Mouse (Mus musculus): Measurements from ENCODE around the gene Bhlhe41. TPM values are rescaled to one million over a fixed set of nuclear protein-coding genes. Genes with fewer than 3 reads are reported as not detected.

The Bhlhe41 gene
- 3.0 and 3.3 TPM in 2 replicates for polyA plus RNA-seq (2014; fragmentation: Nextera tagmentation; extraction: Ambion mirVana)

GRCm38 (mm10) chr6:145865289-145865885 lies at the start of gene Bhlhe41:
Gene Bhlhe41, minus strand, starts transcription at chr6:145865558.
- H3K4me2 ChIP-seq (ENCODE audit: low read depth, low read length) = peak within 1 kb of the TSS; percentile 100
- H3K4me3 ChIP-seq (ENCODE audit: low read depth, low read length) = peak within 1 kb of the TSS; percentile 65
- WGBS = 2% methylated on average over 48 of the region's 57 CpGs
- peaks cover 11% of the 10 kb centered on the region; the same call in 1 of the 2 replicates for H3K4me1 ChIP-seq (ENCODE audit: control insufficient read depth, insufficient read depth, low read length)
- ATAC-seq (ENCODE audit: low read depth) = peak; percentile 47
- no peak within 1 kb of the TSS; the same call in 1 of the 2 replicates for H3K27ac ChIP-seq (replicated peaks; ENCODE audit: low read depth, low read length)
- H3K27me3 ChIP-seq (replicated peaks; ENCODE audit: control insufficient read depth, insufficient read depth, low read length) = peaks cover 44% of the 10 kb centered on the region
- H3K9me3 ChIP-seq (ENCODE audit: control insufficient read depth, low read length) = no peaks in the 10 kb centered on the region
- no peaks in the 10 kb centered on the region for H3K36me3 ChIP-seq (ENCODE audit: control insufficient read depth, insufficient read depth, low read length)
- peak; percentile 68 for DNase-seq (ENCODE audit: low spot score)
- H3K9ac ChIP-seq (ENCODE audit: low read depth, low read length) = peak within 1 kb of the TSS; percentile 71

GRCm38 (mm10) chr6:145912232-145912631 lies 46.9 kb upstream of the Bhlhe41 start:
- H3K4me3 ChIP-seq (ENCODE audit: low read depth, low read length) = no peak overlapping the region
- no peaks in the 10 kb centered on the region for H3K27me3 ChIP-seq (replicated peaks; ENCODE audit: control insufficient read depth, insufficient read depth, low read length)
- no peak overlapping the region for H3K9ac ChIP-seq (ENCODE audit: low read depth, low read length)
- ATAC-seq (ENCODE audit: low read depth) (no peak), DNase-seq (ENCODE audit: low spot score) (no peak)
- no peak overlapping the region for H3K4me2 ChIP-seq (ENCODE audit: low read depth, low read length)
- H3K9me3 ChIP-seq (ENCODE audit: control insufficient read depth, low read length) = no peaks in the 10 kb centered on the region
- H3K36me3 ChIP-seq (ENCODE audit: control insufficient read depth, insufficient read depth, low read length) = no peaks in the 10 kb centered on the region
- H3K27ac ChIP-seq (replicated peaks; ENCODE audit: low read depth, low read length) = no peak overlapping the region
- no peaks in the 10 kb centered on the region for H3K4me1 ChIP-seq (ENCODE audit: control insufficient read depth, insufficient read depth, low read length)

DNA sequence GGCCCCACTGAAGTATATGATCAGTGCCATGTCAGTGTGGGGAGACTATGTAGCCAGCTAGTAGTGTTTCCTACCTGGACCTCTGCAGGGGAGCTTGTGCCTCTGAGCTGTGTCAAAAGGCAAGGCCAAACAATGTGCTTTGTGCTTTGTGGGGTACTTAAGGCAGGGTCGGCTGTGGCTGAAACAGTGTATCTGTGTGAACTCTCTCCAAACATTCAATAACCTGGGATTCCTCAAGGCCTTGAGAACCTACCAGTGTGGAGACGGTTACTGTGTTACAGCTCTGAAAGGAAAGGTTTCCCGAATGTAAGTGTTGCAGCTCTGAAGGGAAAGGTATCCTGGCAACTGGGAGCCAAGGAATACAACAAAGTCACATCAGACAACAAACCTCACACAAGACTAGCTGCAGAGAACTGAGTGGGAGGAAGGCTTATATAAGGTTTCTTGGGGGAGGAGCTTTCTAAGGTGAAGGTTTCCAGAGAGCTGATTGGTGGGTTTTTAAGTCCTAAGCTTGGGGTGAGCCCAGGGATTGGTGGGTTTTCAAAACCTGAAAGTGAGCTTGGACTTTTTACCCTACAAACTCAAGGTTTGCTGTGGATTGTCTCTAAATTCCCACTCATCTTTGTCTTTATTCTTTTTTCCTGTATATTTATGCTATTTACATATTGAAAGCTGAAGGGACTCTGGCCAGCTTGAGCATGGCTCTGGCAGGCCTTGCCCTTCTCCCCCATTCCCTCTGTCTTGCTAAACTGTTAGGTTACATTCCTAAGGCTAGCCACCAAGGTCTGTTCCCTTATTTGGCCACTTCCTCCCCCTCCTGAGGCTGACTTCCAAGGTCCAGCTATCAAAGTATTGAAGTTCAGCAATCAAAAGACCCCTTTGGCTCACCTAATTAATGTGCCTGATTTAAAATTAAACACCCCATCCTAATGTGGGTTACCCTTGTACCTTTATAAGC lies 45.4 kb upstream of the Bhlhe41 start:
- Histone ChIP-seq H3K4me3 (ENCODE audit: low read depth, low read length) (no peak overlapping the region), H3K27ac (replicated peaks; ENCODE audit: low read depth, low read length) (no peak overlapping the region), H3K4me2 (ENCODE audit: low read depth, low read length) (no peak overlapping the region), H3K9ac (ENCODE audit: low read depth, low read length) (no peak overlapping the region), H3K27me3 (replicated peaks; ENCODE audit: control insufficient read depth, insufficient read depth, low read length) (no peaks in the 10 kb centered on the region), H3K36me3 (ENCODE audit: control insufficient read depth, insufficient read depth, low read length) (no peaks in the 10 kb centered on the region), H3K9me3 (ENCODE audit: control insufficient read depth, low read length) (no peaks in the 10 kb centered on the region), H3K4me1 (ENCODE audit: control insufficient read depth, insufficient read depth, low read length) (no peaks in the 10 kb centered on the region)
- WGBS = 66% methylated on average over 3 of the region's 3 CpGs
- DNase-seq (ENCODE audit: low spot score) (no peak), ATAC-seq (ENCODE audit: low read depth) (no peak)

- 56% methylated on average over 4 of the region's 4 CpGs for WGBS
Measured at GRCm38 (mm10) chr6:145909943-145910342, 44.6 kb upstream of the Bhlhe41 start.

GRCm38 (mm10) chr6:145906096-145906890 lies 40.9 kb upstream of the Bhlhe41 start:
- DNase-seq (ENCODE audit: low spot score) (no peak), ATAC-seq (ENCODE audit: low read depth) (no peak)
- Histone ChIP-seq H3K4me1 (ENCODE audit: control insufficient read depth, insufficient read depth, low read length) (no peaks in the 10 kb centered on the region), H3K4me2 (ENCODE audit: low read depth, low read length) (no peak overlapping the region), H3K4me3 (ENCODE audit: low read depth, low read length) (no peak overlapping the region), H3K36me3 (ENCODE audit: control insufficient read depth, insufficient read depth, low read length) (no peaks in the 10 kb centered on the region), H3K27ac (replicated peaks; ENCODE audit: low read depth, low read length) (no peak overlapping the region), H3K9me3 (ENCODE audit: control insufficient read depth, low read length) (no peaks in the 10 kb centered on the region), H3K9ac (ENCODE audit: low read depth, low read length) (no peak overlapping the region), H3K27me3 (replicated peaks; ENCODE audit: control insufficient read depth, insufficient read depth, low read length) (no peaks in the 10 kb centered on the region)
- 70% methylated on average over 7 of the region's 7 CpGs for WGBS

More at GRCm38 (mm10) chr6:145909943-145910342, 44.6 kb upstream of the Bhlhe41 start:
- Histone ChIP-seq H3K27me3 (replicated peaks; ENCODE audit: control insufficient read depth, insufficient read depth, low read length) (no peaks in the 10 kb centered on the region), H3K4me1 (ENCODE audit: control insufficient read depth, insufficient read depth, low read length) (no peaks in the 10 kb centered on the region), H3K27ac (replicated peaks; ENCODE audit: low read depth, low read length) (no peak overlapping the region), H3K4me2 (ENCODE audit: low read depth, low read length) (no peak overlapping the region), H3K4me3 (ENCODE audit: low read depth, low read length) (no peak overlapping the region), H3K9me3 (ENCODE audit: control insufficient read depth, low read length) (no peaks in the 10 kb centered on the region), H3K36me3 (ENCODE audit: control insufficient read depth, insufficient read depth, low read length) (no peaks in the 10 kb centered on the region), H3K9ac (ENCODE audit: low read depth, low read length) (no peak overlapping the region)
- DNase-seq (ENCODE audit: low spot score) = no peak
- ATAC-seq (ENCODE audit: low read depth) = no peak

GRCm38 (mm10) chr6:145904616-145905015 lies 39.3 kb upstream of the Bhlhe41 start:
- no peaks in the 10 kb centered on the region for H3K4me1 ChIP-seq (ENCODE audit: control insufficient read depth, insufficient read depth, low read length)
- no peak overlapping the region for H3K9ac ChIP-seq (ENCODE audit: low read depth, low read length)
- H3K27me3 ChIP-seq (replicated peaks; ENCODE audit: control insufficient read depth, insufficient read depth, low read length) = no peaks in the 10 kb centered on the region
- 68% methylated on average over 5 of the region's 5 CpGs for WGBS
- no peak overlapping the region for H3K4me2 ChIP-seq (ENCODE audit: low read depth, low read length)
- H3K9me3 ChIP-seq (ENCODE audit: control insufficient read depth, low read length) = no peaks in the 10 kb centered on the region
- H3K4me3 ChIP-seq (ENCODE audit: low read depth, low read length) = no peak overlapping the region
- H3K36me3 ChIP-seq (ENCODE audit: control insufficient read depth, insufficient read depth, low read length) = no peaks in the 10 kb centered on the region
- DNase-seq (ENCODE audit: low spot score) (no peak), ATAC-seq (ENCODE audit: low read depth) (no peak)
- no peak overlapping the region for H3K27ac ChIP-seq (replicated peaks; ENCODE audit: low read depth, low read length)

DNA sequence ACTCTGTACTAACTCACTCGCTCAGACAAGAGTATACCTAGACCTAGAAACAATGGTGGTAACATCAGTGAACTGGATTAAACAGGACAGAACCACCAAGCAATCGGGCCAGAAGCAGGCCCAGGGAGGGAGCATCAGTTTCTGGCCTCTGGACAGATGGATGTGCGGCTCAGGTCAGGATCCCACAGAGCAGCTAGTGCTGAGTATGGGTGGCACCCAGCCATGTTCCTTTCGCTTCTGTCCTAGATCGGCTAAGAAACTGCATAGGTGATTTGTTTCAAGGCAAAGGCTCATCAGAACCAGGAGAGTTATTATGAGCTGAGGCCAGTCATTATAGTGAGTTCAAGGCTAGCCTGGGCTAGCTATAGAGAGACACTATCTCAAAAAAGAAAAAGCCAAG lies 38.8 kb upstream of the Bhlhe41 start:
- Histone ChIP-seq H3K27me3 (replicated peaks; ENCODE audit: control insufficient read depth, insufficient read depth, low read length) (no peaks in the 10 kb centered on the region), H3K36me3 (ENCODE audit: control insufficient read depth, insufficient read depth, low read length) (no peaks in the 10 kb centered on the region), H3K27ac (replicated peaks; ENCODE audit: low read depth, low read length) (no peak overlapping the region), H3K4me1 (ENCODE audit: control insufficient read depth, insufficient read depth, low read length) (no peaks in the 10 kb centered on the region), H3K4me2 (ENCODE audit: low read depth, low read length) (no peak overlapping the region), H3K9ac (ENCODE audit: low read depth, low read length) (no peak overlapping the region), H3K9me3 (ENCODE audit: control insufficient read depth, low read length) (no peaks in the 10 kb centered on the region), H3K4me3 (ENCODE audit: low read depth, low read length) (no peak overlapping the region)
- ATAC-seq (ENCODE audit: low read depth) (no peak), DNase-seq (ENCODE audit: low spot score) (no peak)
- WGBS = 97% methylated on average over 5 of the region's 5 CpGs

GRCm38 (mm10) chr6:145894669-145895342 lies 29.4 kb upstream of the Bhlhe41 start:
- no peaks in the 10 kb centered on the region for H3K36me3 ChIP-seq (ENCODE audit: control insufficient read depth, insufficient read depth, low read length)
- H3K27ac ChIP-seq (replicated peaks; ENCODE audit: low read depth, low read length) = no peak overlapping the region
- no peaks in the 10 kb centered on the region for H3K27me3 ChIP-seq (replicated peaks; ENCODE audit: control insufficient read depth, insufficient read depth, low read length)
- H3K4me3 ChIP-seq (ENCODE audit: low read depth, low read length) = no peak overlapping the region
- H3K4me1 ChIP-seq (ENCODE audit: control insufficient read depth, insufficient read depth, low read length) = no peaks in the 10 kb centered on the region
- ATAC-seq (ENCODE audit: low read depth) (no peak), DNase-seq (ENCODE audit: low spot score) (no peak)
- H3K4me2 ChIP-seq (ENCODE audit: low read depth, low read length) = no peak overlapping the region
- H3K9ac ChIP-seq (ENCODE audit: low read depth, low read length) = no peak overlapping the region
- WGBS = 71% methylated on average over 8 of the region's 8 CpGs
- no peaks in the 10 kb centered on the region for H3K9me3 ChIP-seq (ENCODE audit: control insufficient read depth, low read length)
